Mouse (Mus musculus): Measurements from ENCODE around the gene Ccdc149. TPM values are rescaled to one million over a fixed set of nuclear protein-coding genes. Genes with fewer than 3 reads are reported as not detected.

Ccdc149 gene
- polyA plus RNA-seq, 1 experiment from 2014 or later: 0.89 TPM

- no peak overlapping the region for H3K27ac ChIP-seq (ENCODE audit: low read depth)
- H3K9ac ChIP-seq (replicated peaks): no peak overlapping the region
- H3K27me3 ChIP-seq (ENCODE audit: insufficient read depth, low read length): no peaks in the 10 kb centered on the region
- H3K36me3 ChIP-seq (replicated peaks; ENCODE audit: insufficient read depth, low read length): no peaks in the 10 kb centered on the region
- ATAC-seq: no peak
- H3K4me1 ChIP-seq (ENCODE audit: insufficient read depth): no peaks in the 10 kb centered on the region
- WGBS (ENCODE audit: insufficient replicate concordance): 84% methylated on average over 13 of the region's 13 CpGs
- no peak overlapping the region for H3K4me2 ChIP-seq (ENCODE audit: low read depth, low read length)
- TF ChIP-seq CTCF (IDR thresholded peaks at IDR 0.05; ENCODE audit: low read depth) (no peak), EP300 (IDR thresholded peaks at IDR 0.05; ENCODE audit: low read depth) (no peak)
- no peaks in the 10 kb centered on the region for H3K9me3 ChIP-seq (ENCODE audit: low read length)
- no peak for DNase-seq
- H3K4me3 ChIP-seq (ENCODE audit: low read depth, low read length): no peak overlapping the region
Observed at GRCm38 (mm10) chr5:52504666-52505065, 33.3 kb upstream of the Ccdc149 start.

GRCm38 (mm10) chr5:52504148-52504547, 32.8 kb upstream of the Ccdc149 start:
- Histone ChIP-seq H3K36me3 (replicated peaks; ENCODE audit: insufficient read depth, low read length) (no peaks in the 10 kb centered on the region), H3K9me3 (ENCODE audit: low read length) (no peaks in the 10 kb centered on the region), H3K27me3 (ENCODE audit: insufficient read depth, low read length) (no peaks in the 10 kb centered on the region), H3K4me2 (ENCODE audit: low read depth, low read length) (no peak overlapping the region), H3K27ac (ENCODE audit: low read depth) (no peak overlapping the region), H3K9ac (replicated peaks) (no peak overlapping the region), H3K4me3 (ENCODE audit: low read depth, low read length) (no peak overlapping the region), H3K4me1 (ENCODE audit: insufficient read depth) (no peaks in the 10 kb centered on the region)
- TF ChIP-seq EP300 (IDR thresholded peaks at IDR 0.05; ENCODE audit: low read depth) (no peak), CTCF (IDR thresholded peaks at IDR 0.05; ENCODE audit: low read depth) (no peak)
- ATAC-seq: no peak
- 84% methylated on average over 11 of the region's 11 CpGs for WGBS (ENCODE audit: insufficient replicate concordance)
- DNase-seq: no peak

- DNase-seq: no peak
- Histone ChIP-seq H3K9ac (replicated peaks) (no peak overlapping the region), H3K4me3 (ENCODE audit: low read depth, low read length) (no peak overlapping the region), H3K9me3 (ENCODE audit: low read length) (no peaks in the 10 kb centered on the region), H3K27ac (ENCODE audit: low read depth) (no peak overlapping the region), H3K36me3 (replicated peaks; ENCODE audit: insufficient read depth, low read length) (no peaks in the 10 kb centered on the region), H3K4me1 (ENCODE audit: insufficient read depth) (no peaks in the 10 kb centered on the region), H3K27me3 (ENCODE audit: insufficient read depth, low read length) (no peaks in the 10 kb centered on the region), H3K4me2 (ENCODE audit: low read depth, low read length) (no peak overlapping the region)
- no peak for ATAC-seq
- WGBS (ENCODE audit: insufficient replicate concordance): 57% methylated on average over 14 of the region's 14 CpGs
- TF ChIP-seq CTCF (IDR thresholded peaks at IDR 0.05; ENCODE audit: low read depth) (no peak), EP300 (IDR thresholded peaks at IDR 0.05; ENCODE audit: low read depth) (no peak)
Observed at GRCm38 (mm10) chr5:52495671-52496070, 24.4 kb upstream of the Ccdc149 start.

- ATAC-seq: no peak
- Histone ChIP-seq H3K27ac (ENCODE audit: low read depth) (no peak overlapping the region), H3K4me1 (ENCODE audit: insufficient read depth) (no peaks in the 10 kb centered on the region), H3K9me3 (ENCODE audit: low read length) (no peaks in the 10 kb centered on the region), H3K4me3 (ENCODE audit: low read depth, low read length) (no peak overlapping the region), H3K36me3 (replicated peaks; ENCODE audit: insufficient read depth, low read length) (no peaks in the 10 kb centered on the region), H3K9ac (replicated peaks) (no peak overlapping the region), H3K4me2 (ENCODE audit: low read depth, low read length) (no peak overlapping the region), H3K27me3 (ENCODE audit: insufficient read depth, low read length) (no peaks in the 10 kb centered on the region)
- no peak for DNase-seq
- WGBS (ENCODE audit: insufficient replicate concordance): 78% methylated on average over 6 of the region's 6 CpGs
- TF ChIP-seq CTCF (IDR thresholded peaks at IDR 0.05; ENCODE audit: low read depth): no peak
- TF ChIP-seq EP300 (IDR thresholded peaks at IDR 0.05; ENCODE audit: low read depth): no peak
Observed at GRCm38 (mm10) chr5:52491496-52491895, 20.2 kb upstream of the Ccdc149 start.

GRCm38 (mm10) chr5:52487559-52488430, 16.5 kb upstream of the Ccdc149 start:
- no peak for TF ChIP-seq EP300 (IDR thresholded peaks at IDR 0.05; ENCODE audit: low read depth)
- H3K36me3 ChIP-seq (replicated peaks; ENCODE audit: insufficient read depth, low read length): no peaks in the 10 kb centered on the region
- WGBS (ENCODE audit: insufficient replicate concordance): 51% methylated on average over 13 of the region's 13 CpGs
- DNase-seq (no peak), ATAC-seq (no peak)
- no peaks in the 10 kb centered on the region for H3K27me3 ChIP-seq (ENCODE audit: insufficient read depth, low read length)
- no peak overlapping the region for H3K9ac ChIP-seq (replicated peaks)
- no peak overlapping the region for H3K27ac ChIP-seq (ENCODE audit: low read depth)
- H3K4me3 ChIP-seq (ENCODE audit: low read depth, low read length): no peak overlapping the region
- no peaks in the 10 kb centered on the region for H3K9me3 ChIP-seq (ENCODE audit: low read length)
- H3K4me1 ChIP-seq (ENCODE audit: insufficient read depth): no peaks in the 10 kb centered on the region
- H3K4me2 ChIP-seq (ENCODE audit: low read depth, low read length): no peak overlapping the region

- Histone ChIP-seq H3K4me3 (ENCODE audit: low read depth, low read length) (peak overlapping the region; percentile 36), H3K9ac (replicated peaks) (no peak overlapping the region; the same call in 1 of the 2 replicates), H3K27ac (ENCODE audit: low read depth) (peak overlapping the region; percentile 69), H3K27me3 (ENCODE audit: insufficient read depth, low read length) (no peaks in the 10 kb centered on the region), H3K36me3 (replicated peaks; ENCODE audit: insufficient read depth, low read length) (no peaks in the 10 kb centered on the region), H3K4me2 (ENCODE audit: low read depth, low read length) (peak overlapping the region; percentile 73), H3K4me1 (ENCODE audit: insufficient read depth) (peaks cover 9% of the 10 kb centered on the region; the same call in 1 of the 2 replicates), H3K9me3 (ENCODE audit: low read length) (peaks cover 3% of the 10 kb centered on the region; the same call in 1 of the 2 replicates)
- DNase-seq: no peak
- no peak for ATAC-seq
- no peak for TF ChIP-seq CTCF (IDR thresholded peaks at IDR 0.05; ENCODE audit: low read depth)
- no peak for TF ChIP-seq EP300 (IDR thresholded peaks at IDR 0.05; ENCODE audit: low read depth)
- WGBS (ENCODE audit: insufficient replicate concordance): 16% methylated on average over 7 of the region's 7 CpGs
Observed at GRCm38 (mm10) chr5:52476826-52477225, 5.5 kb upstream of the Ccdc149 start.

All from liver, postnatal 0 days (tissue).